Mouse (Mus musculus) kidney, embryonic 16.5 days (tissue): ENCODE results near the gene Prnd. TPM values are rescaled to one million over a fixed set of nuclear protein-coding genes. Genes with fewer than 3 reads are reported as not detected.

Experiments
- polyA plus RNA-seq: library from polyadenylated mRNA; unstranded; fragments of >200 nt; fragmentation: Nextera tagmentation; extraction: Ambion mirVana; gene quantifications from 2 replicates; pipeline ENCODE4 v1.2.1, GENCODE M21; 2015

Prnd gene
- polyA plus RNA-seq, 1 experiment from 2014 or later = 16.2 TPM

Other genes with a start within 250 kb of the Prnd start
- not detected in 2 replicates for gene Erv3, start 91.1 kb upstream of the Prnd start, polyA plus RNA-seq
- 43.2 and 49.6 TPM in 2 replicates for gene Prnp, start 40.9 kb upstream of the Prnd start, polyA plus RNA-seq
- 0.25 TPM in 1 of 2 replicates, not detected in the other for gene Prn, start 40.9 kb upstream of the Prnd start, polyA plus RNA-seq
- 8.1 and 9.1 TPM in 2 replicates for gene Rassf2, start 79.4 kb downstream of the Prnd start, polyA plus RNA-seq
- gene Slc23a2, start 194.2 kb downstream of the Prnd start, polyA plus RNA-seq = 15.2 and 17.7 TPM in 2 replicates